Mouse (Mus musculus): ENCODE results near the gene Hoxa3. TPM values are rescaled to one million over a fixed set of nuclear protein-coding genes. Genes with fewer than 3 reads are reported as not detected.

Gene Hoxa3
- polyA plus RNA-seq (2012; rRNA removed): 8.3 and 13.2 TPM in 2 replicates

GRCm38 (mm10) chr6:52213119-52213986 is at the start of gene Hoxa3, which contains the start of gene Gm28308:
Hoxa3 (minus strand) TSS chr6:52213336.
Gm28308 (minus strand) TSS chr6:52213339.

GRCm38 (mm10) chr6:52260654-52261575 is 47.8 kb upstream of the Hoxa3 start, which contains the start of gene Hoxa13:
Hoxa13 (minus strand) TSS chr6:52260880.

GRCm38 (mm10) chr6:52245757-52246142 is 32.6 kb upstream of the Hoxa3 start, which contains the start of gene Hoxa11:
Hoxa11 (minus strand) TSS chr6:52245810.

GRCm38 (mm10) chr6:52240389-52241000 is 27.4 kb upstream of the Hoxa3 start, which contains the start of gene Hoxa10:
Hoxa10 (minus strand) TSS chr6:52240854.

GRCm38 (mm10) chr6:52230516-52231165 is 17.5 kb upstream of the Hoxa3 start, which contains the start of gene Hoxa9:
Hoxa9 (minus strand) TSS chr6:52231089.

GRCm38 (mm10) chr6:52221337-52221992 is 8.3 kb upstream of the Hoxa3 start, which contains the start of gene Hoxa7:
Hoxa7 (minus strand) TSS chr6:52221854.

GRCm38 (mm10) chr6:52208072-52208867 is 4.9 kb downstream of the Hoxa3 start, which contains the start of gene Hoxa6:
Hoxa6 (minus strand) TSS chr6:52208722.

GRCm38 (mm10) chr6:52204050-52204752 is 8.9 kb downstream of the Hoxa3 start, which contains the start of gene Hoxa5:
Hoxa5 (minus strand) TSS chr6:52204587.

GRCm38 (mm10) chr6:52190906-52191810 is 22.0 kb downstream of the Hoxa3 start, which contains the start of gene Hoxa4:
Hoxa4 (minus strand) TSS chr6:52191753.

GRCm38 (mm10) chr6:52177061-52177735 is 35.9 kb downstream of the Hoxa3 start, which contains the start of gene 5730596B20Rik:
5730596B20Rik (plus strand) TSS chr6:52177498.

GRCm38 (mm10) chr6:52164626-52165440 is 48.3 kb downstream of the Hoxa3 start, which contains the start of gene Hoxa2:
Hoxa2 (minus strand) TSS chr6:52164831.

GRCm38 (mm10) chr6:52158276-52159051 is 54.7 kb downstream of the Hoxa3 start, which contains the start of gene Hoxa1:
Hoxa1 (minus strand) TSS chr6:52158317.

